Mouse (Mus musculus) layer of hippocampus, adult 8-10 months (tissue): ENCODE data around the gene Tssk3. TPM values are rescaled to one million over a fixed set of nuclear protein-coding genes. Genes with fewer than 3 reads are reported as not detected.
"Not testable (repeated sequence)": the region's sequence is repeated elsewhere in the genome, so short reads cannot be mapped to it uniquely, and the experiment has no call there.

ENCODE experiments used
- DNase-seq, 2 experiments: peaks; one replicate each; pipeline ENCODE4 v3.0.0; 2022; ENCODE audit warnings: low spot score in 2 of 2
- total RNA-seq, 4 experiments: library from RNA; stranded (reverse); gene quantifications; 2 replicates each; pipeline ENCODE4 v1.2.4; 2022

The Tssk3 gene
- under 1 TPM in 3 of 4 experiments, not detected in 1; 0.25 to 0.29 (median 0.25) TPM for total RNA-seq

DNA sequence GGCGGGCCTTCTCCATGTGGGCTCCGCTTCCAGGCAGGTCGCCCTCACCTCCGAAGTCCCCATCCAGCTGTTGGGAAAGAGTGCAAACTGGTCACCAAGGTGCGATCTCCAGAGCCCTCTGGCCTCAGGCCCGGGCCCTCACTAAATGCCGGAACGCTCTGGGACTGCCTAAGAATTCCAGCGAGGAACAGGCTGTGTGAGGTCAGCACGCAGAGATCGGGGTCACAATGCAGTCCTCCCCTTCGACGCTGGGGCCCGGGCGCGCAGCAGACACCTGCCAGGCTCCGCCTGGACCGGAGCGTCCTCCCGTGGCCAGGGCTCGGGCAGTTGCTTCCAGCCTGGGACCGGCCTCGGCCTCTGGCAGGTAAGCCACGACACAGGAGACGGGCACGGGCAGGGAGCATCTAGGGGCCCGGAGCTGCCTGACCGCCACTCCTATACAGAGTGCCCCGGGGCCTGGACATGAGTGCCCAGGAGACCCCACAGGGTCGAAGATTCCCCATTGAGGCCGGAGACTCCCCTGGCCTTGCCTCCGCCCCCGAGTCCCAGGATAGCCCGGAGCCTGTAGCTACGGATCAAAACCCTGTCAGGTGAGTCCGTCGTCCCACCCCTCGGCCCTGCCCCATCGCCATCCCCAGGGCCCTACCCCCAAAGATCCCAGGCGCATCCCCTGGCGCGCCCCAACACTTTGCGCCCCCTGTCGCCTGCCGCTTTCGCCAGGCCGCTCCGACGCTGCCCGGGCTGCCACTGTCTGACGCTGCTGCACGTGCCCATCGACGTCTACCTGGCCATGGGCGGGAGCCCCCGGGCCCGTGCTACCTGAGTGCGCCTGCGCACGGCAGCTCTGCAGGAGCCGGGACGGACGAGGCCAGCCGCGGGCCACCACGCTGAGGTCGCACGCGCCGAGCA, at the start of gene Tssk3, which contains the start of gene Fam229a:
TSS of gene Tssk3 (minus strand) at position 51 of the 909 bp plus-strand sequence.
TSS of gene Fam229a (plus strand) at position 219 of the 909 bp plus-strand sequence.
- DNase-seq, result no peak

GRCm38 (mm10) chr4:129540012-129540411, 49.2 kb upstream of the Tssk3 start:
- no peak for DNase-seq

DNA sequence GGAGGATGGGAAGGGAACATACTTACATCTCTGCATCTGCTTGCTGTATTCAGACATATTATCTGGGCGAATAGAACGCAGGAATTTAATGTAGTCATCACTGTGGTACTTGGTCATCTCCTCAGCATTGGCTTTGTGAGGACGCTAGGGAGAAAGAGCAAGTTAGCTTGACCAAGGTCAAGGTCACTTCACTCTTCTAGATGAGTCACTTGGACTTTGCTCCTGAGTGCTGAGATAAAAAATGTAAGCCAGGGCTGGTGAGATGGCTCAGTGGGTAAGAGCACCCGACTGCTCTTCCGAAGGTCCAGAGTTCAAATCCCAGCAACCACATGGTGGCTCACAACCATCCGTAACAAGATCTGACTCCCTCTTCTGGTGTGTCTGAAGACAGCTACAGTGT, 38.1 kb upstream of the Tssk3 start:
- not testable (repeated sequence) for DNase-seq

GRCm38 (mm10) chr4:129525889-129526288, 35.1 kb upstream of the Tssk3 start:
- no peak for DNase-seq

DNA sequence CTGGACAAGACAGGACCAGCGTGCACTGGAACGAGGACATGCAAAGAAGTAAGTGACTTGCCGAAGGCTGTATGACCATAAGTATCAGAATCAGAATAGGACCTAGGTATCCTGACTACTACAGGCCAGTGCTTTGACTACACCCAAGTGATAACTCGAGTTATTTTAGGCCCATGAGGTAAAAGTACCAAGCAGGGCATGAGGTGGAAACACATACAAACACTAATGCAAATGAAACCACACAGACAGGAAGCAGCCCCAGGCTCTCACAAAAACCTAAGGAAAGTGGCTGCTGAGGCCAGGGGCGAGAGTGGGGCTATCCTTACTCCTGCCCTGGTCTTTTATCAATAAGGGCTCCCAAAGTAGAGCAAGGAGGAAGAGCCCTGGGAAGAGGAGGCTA, 34.5 kb upstream of the Tssk3 start:
- DNase-seq, result no peak

- DNase-seq, result no peak
These were observed 27.7 kb upstream of the Tssk3 start for GRCm38 (mm10) chr4:129518519-129518918.

DNA sequence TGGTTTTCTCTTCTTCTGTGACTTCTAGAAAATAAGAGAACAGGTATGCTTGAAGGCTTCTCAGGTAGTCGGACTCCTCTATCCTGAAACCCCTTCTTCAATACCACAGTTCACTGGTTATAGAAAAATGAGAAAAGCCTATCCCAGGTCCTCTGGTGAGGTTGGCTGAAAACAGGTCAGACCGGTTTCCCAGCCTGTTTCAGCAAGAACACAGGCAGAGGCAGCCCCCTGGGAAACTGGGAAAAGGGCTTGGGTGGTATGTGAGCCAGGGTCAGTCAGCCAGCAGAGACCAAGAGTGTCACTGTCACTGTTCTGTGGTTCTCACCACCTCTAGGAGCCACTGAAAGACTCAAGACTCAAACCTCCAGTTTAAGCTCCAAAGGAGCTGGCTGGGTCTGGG, 26.1 kb upstream of the Tssk3 start:
- DNase-seq, result no peak

DNA sequence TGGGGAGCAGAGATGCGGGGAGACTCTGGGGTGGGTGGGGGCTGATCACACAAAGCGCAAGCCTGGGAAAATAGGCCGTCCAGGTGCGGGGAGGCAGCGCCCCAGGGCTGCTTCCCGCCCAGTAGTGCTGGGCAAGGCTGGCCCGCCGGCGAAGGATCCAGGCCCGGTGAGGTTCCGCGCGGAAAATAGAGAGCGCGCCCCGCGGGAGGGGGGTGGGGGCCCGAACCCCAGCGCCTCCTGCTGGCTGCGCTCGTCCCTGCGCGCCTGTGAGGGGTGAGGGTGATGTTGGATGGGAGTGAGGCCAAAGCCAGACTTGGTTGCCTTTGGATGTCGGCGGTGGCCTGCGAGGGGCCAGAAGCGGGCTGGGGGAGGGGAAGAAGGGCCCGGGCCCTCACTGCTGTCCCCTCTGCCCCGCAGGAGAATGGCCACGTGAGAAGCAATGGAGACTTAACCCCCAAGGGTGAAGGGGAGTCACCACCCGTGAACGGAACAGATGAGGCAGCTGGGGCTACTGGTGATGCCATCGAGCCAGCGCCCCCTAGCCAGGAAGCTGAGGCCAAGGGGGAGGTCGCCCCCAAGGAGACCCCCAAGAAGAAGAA, 23.6 kb upstream of the Tssk3 start:
- DNase-seq, result no peak

GRCm38 (mm10) chr4:129513891-129514290, 23.1 kb upstream of the Tssk3 start:
- DNase-seq, result no peak

DNA sequence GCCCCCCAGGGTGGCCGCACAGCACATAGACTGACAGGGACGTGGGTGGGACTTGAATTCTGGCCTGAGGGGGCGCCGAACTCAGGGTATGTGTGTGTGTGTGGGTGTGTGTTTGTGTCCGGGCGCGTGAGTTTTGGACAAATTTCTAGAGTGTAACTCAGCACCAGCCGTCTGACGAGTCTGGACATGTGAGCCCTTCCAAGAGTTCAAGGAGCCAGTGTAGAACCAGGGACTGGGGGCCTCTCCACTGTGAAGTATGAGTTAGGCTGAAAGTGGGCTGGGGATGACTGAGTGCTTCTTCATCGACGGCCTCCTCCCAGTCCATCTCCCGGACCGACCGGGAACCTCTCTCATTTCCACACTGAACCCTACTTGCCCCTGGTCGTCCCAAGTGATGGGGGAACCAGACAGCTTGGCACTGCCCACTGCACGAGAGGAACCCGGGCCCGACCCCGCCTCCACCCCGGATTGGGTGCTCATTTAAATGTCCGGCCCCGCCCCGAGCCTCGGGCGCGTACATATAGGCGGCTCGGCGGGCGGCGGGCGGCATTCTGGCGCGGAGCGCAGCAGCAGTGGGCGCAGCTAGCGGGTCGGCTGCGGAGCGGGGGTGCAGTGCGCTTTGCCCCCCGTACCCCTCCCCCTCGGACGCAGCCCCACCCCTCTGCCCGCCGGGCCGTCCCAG, 22.4 kb upstream of the Tssk3 start, which contains the start of gene Marcksl1:
TSS of gene Marcksl1 (plus strand) at position 496 of the 682 bp plus-strand sequence.
- peak in 1 of 2 experiments; percentile 74 for DNase-seq

GRCm38 (mm10) chr4:129511413-129512096, 20.7 kb upstream of the Tssk3 start:
- no peak for DNase-seq

DNA sequence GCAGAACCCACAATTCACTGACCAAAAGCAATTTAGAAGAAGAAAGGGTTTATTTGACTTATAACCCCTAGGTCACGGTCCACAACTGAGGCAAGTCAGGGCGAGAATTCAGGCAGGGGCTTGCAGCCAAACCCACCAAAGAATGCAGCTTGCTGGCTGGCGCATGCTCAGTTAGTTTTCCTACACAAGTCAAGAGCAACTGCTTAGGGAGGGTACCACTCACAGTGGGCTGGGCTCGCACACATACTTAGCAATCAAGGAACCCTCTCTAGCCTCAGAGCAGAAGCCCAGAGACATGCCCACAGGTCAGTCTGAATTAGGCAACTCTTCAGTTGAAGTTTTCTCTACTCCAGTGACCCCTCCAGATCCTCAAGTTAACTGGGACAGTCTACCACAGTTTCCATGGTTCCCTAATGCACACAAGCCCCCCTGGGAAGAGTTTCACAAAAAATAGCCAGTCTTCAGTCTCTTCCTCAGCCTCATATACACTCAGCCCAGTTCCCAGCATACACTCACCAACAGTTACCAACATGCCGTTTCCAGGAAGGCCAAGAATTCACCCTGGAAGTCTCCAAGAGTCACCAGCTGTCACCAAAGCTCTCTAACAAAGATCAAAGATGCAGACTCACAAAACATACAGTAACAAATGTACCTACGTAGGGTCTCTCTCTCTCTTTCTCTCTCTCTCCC, 20.0 kb upstream of the Tssk3 start:
- DNase-seq, result no peak

GRCm38 (mm10) chr4:129509650-129510049, 18.8 kb upstream of the Tssk3 start:
- DNase-seq, result no peak

- no peak for DNase-seq
These were observed 18.2 kb upstream of the Tssk3 start for GRCm38 (mm10) chr4:129508834-129509600.

DNA sequence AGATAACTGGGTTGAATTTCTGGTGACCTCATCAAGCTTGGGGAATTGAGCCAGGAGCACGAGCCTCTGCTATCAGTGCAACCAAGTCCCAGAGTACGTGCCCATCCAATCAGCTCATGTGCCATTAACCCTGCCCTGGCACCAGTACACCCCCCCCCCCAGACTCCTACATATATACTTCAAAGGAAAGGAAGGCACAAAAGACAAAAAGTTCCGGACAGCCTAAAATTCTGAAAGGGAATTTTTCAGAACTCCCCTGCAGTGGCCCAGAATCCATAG, 17.4 kb upstream of the Tssk3 start:
- no peak for DNase-seq

DNA sequence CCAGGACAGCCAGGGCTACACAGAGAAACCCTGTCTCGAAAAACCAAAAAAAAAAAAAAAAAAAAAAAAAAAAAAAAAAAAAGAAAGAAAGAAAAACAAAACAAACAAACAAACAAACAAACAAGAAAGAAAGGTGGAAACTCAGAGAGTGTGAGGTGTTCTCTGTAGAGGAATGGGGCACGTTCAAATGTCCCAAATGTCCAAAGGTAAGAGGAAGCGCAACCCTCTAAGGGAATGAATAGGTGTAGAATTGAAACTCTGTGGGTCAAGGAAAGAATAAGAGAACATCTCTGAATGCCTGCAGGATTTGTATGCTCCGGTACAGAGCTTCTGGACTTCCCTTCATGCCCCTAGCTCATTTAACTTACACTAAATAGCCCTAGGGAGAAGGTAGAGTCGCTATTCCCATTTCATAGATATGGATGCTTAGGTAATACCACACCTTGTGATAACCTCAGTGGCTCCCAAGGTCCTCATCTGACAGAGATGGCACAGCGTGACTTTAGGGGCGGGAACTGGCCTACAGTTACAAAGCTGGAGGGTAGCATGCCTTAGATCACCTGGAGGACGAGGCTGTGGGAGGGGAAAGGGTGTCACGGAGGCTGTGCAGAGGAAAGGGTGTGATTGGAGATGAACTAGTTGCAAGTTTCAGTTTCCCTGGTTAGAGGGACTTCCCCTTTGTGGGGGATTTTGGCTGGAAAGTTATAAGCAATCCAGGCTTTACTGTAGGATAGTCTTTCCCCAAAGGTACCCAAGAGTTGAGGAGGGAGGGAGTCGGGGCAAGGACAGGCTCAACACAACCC, 16.8 kb upstream of the Tssk3 start:
- DNase-seq, result no peak

GRCm38 (mm10) chr4:129505511-129505910, 14.7 kb upstream of the Tssk3 start:
- DNase-seq, result no peak

- no peak for DNase-seq
These were observed 12.2 kb upstream of the Tssk3 start for GRCm38 (mm10) chr4:129502901-129503444.

- DNase-seq, result no peak
These were observed 11.6 kb upstream of the Tssk3 start for GRCm38 (mm10) chr4:129502327-129502888.
